Mouse (Mus musculus): Measurements from ENCODE around the gene Brpf1.
"Not testable (repeated sequence)": the region's sequence is repeated elsewhere in the genome, so short reads cannot be mapped to it uniquely, and the experiment has no call there.

Gene Brpf1

GRCm38 (mm10) chr6:113306322-113306985, 483 bp upstream of the Brpf1 start:
- in situ Hi-C loops (cut with MboI, MseI), result loop anchor here (10.0 kb wide), 1 partner anchor 1598 kb away; no protein-coding TSS in a partner anchor

- in situ Hi-C loops (cut with MboI, MseI), result loop anchor here (10.0 kb wide), 1 partner anchor 1597 kb away; no protein-coding TSS in a partner anchor
Measured at GRCm38 (mm10) chr6:113307481-113308121, 664 bp downstream of the Brpf1 start.

GRCm38 (mm10) chr6:113308141-113308540, 1.2 kb downstream of the Brpf1 start:
- in situ Hi-C loops (cut with MboI, MseI), result loop anchor here (10.0 kb wide), 1 partner anchor 1597 kb away; no protein-coding TSS in a partner anchor

- in situ Hi-C loops (cut with MboI, MseI), result loop anchor here (5.0 to 10.0 kb wide), 2 partner anchors 201 to 254 kb away; no protein-coding TSS in a partner anchor
Measured at GRCm38 (mm10) chr6:113315972-113316371, 9.0 kb downstream of the Brpf1 start.

- in situ Hi-C loops (cut with MboI, MseI), result loop anchor here (5.0 kb wide), 1 partner anchor 51 kb away; the partner anchor contains the start of genes Arpc4 and Tada3
Measured at GRCm38 (mm10) chr6:113326533-113327315, 19.8 kb downstream of the Brpf1 start, which contains the start of gene Ogg1. Gene Ogg1 (plus strand): TSS chr6:113326972.

GRCm38 (mm10) chr6:113329396-113329795, 22.5 kb downstream of the Brpf1 start:
- in situ Hi-C loops (cut with MboI, MseI), result loop anchor here (5.0 kb wide), 1 partner anchor 48 kb away; the partner anchor contains the start of genes Arpc4 and Tada3

- in situ Hi-C loops (cut with MboI, MseI), result no loop called here
Measured at GRCm38 (mm10) chr6:113330547-113330946, 23.6 kb downstream of the Brpf1 start.

- in situ Hi-C loops (cut with MboI, MseI), result no loop called here
Measured at GRCm38 (mm10) chr6:113331721-113332120, 24.8 kb downstream of the Brpf1 start.

- in situ Hi-C loops (cut with MboI, MseI), result not testable (repeated sequence)
Measured at GRCm38 (mm10) chr6:113332734-113333133, 25.8 kb downstream of the Brpf1 start.

GRCm38 (mm10) chr6:113333137-113333950, 26.4 kb downstream of the Brpf1 start:
- in situ Hi-C loops (cut with MboI, MseI), result no loop called here

- in situ Hi-C loops (cut with MboI, MseI), result no loop called here
Measured at GRCm38 (mm10) chr6:113334216-113334615, 27.3 kb downstream of the Brpf1 start.

- in situ Hi-C loops (cut with MboI, MseI), result no loop called here
Measured at GRCm38 (mm10) chr6:113336852-113337620, 30.1 kb downstream of the Brpf1 start.

- in situ Hi-C loops (cut with MboI, MseI), result no loop called here
Measured at GRCm38 (mm10) chr6:113341574-113341973, 34.6 kb downstream of the Brpf1 start.

- in situ Hi-C loops (cut with MboI, MseI), result no loop called here
Measured at GRCm38 (mm10) chr6:113342297-113342696, 35.4 kb downstream of the Brpf1 start.

- in situ Hi-C loops (cut with MboI, MseI), result no loop called here
Measured at GRCm38 (mm10) chr6:113343177-113344092, 36.5 kb downstream of the Brpf1 start, which contains the start of gene Camk1. Gene Camk1 (minus strand): TSS chr6:113343984.

- in situ Hi-C loops (cut with MboI, MseI), result no loop called here
Measured at GRCm38 (mm10) chr6:113344321-113344720, 37.4 kb downstream of the Brpf1 start.

- in situ Hi-C loops (cut with MboI, MseI), result no loop called here
Measured at GRCm38 (mm10) chr6:113346897-113347296, 40.0 kb downstream of the Brpf1 start.

- in situ Hi-C loops (cut with MboI, MseI), result no loop called here
Measured at GRCm38 (mm10) chr6:113350538-113350937, 43.6 kb downstream of the Brpf1 start.

GRCm38 (mm10) chr6:113351161-113351560, 44.2 kb downstream of the Brpf1 start:
- in situ Hi-C loops (cut with MboI, MseI), result no loop called here
